Mouse (Mus musculus): ENCODE measurements around the gene Slc35g2. TPM values are rescaled to one million over a fixed set of nuclear protein-coding genes. Genes with fewer than 3 reads are reported as not detected.

Gene Slc35g2
- total and polyA plus RNA-seq, 3 experiments = not detected

GRCm38 (mm10) chr9:100558023-100558573, 12.8 kb downstream of the Slc35g2 start:
- H3K79me2 ChIP-seq (replicated peaks; ENCODE audit: control insufficient read depth, extremely low read depth, insufficient read depth, poor library complexity, severe bottlenecking) = no peaks in the 10 kb centered on the region
- H3K9ac ChIP-seq (ENCODE audit: insufficient read depth, low read depth) = no peak overlapping the region
- H3K27me3 ChIP-seq (replicated peaks) = no peaks in the 10 kb centered on the region
- H3K4me3 ChIP-seq (replicated peaks in 1 of 3; ENCODE audit: low read depth in 2 of 3, low read length in 2 of 3, poor library complexity in 1 of 3) = no peak overlapping the region
- no peaks in the 10 kb centered on the region for H3K9me3 ChIP-seq (replicated peaks; ENCODE audit: low read length)
- H3K27ac ChIP-seq (ENCODE audit: insufficient read depth, low read depth) = no peak overlapping the region
- H3K4me1 ChIP-seq (ENCODE audit: control insufficient read depth in 1 of 2, insufficient read depth in 2 of 2) = no peaks in the 10 kb centered on the region
- no peak for DNase-seq (ENCODE audit: extremely low read depth)
- H3K36me3 ChIP-seq (replicated peaks in 1 of 2; ENCODE audit: control insufficient read depth in 1 of 2, insufficient read depth in 1 of 2, low read length in 1 of 2) = no peaks in the 10 kb centered on the region
- no peak overlapping the region for H3K4me2 ChIP-seq (ENCODE audit: insufficient read depth, low read depth, poor library complexity, severe bottlenecking)
- in situ Hi-C loops (cut with MboI; ENCODE audit: low pct_ligation_motif_present, low pct_unique_long_range_greater_than_20kb, low sequenced_read_pairs) (no loop called here), dilution Hi-C loops (cut with MboI; ENCODE audit: extremely low pct_ligation_motif_present, extremely low pct_unique_long_range_greater_than_20kb, low sequenced_read_pairs) (no loop called here)
- no peak for TF ChIP-seq JUN (IDR thresholded peaks at IDR 0.05; ENCODE audit: insufficient read depth, low read depth, low read length)
- no peak for TF ChIP-seq POLR2A (IDR thresholded peaks at IDR 0.05; ENCODE audit: low read depth, low read length)
- no peak for TF ChIP-seq UBTF (IDR thresholded peaks at IDR 0.05; ENCODE audit: low read depth, low read length)
- TF ChIP-seq NELFE (IDR thresholded peaks at IDR 0.05; ENCODE audit: low read depth, low read length) = no peak
- no peak for TF ChIP-seq CHD1 (IDR thresholded peaks at IDR 0.05; ENCODE audit: low read depth, low read length)
- no peak for TF ChIP-seq JUND (conservative IDR thresholded peaks at IDR 0.05; ENCODE audit: low read depth, low read length)
- TF ChIP-seq RCOR1 (conservative IDR thresholded peaks at IDR 0.05; ENCODE audit: low read depth, low read length) = no peak
- TF ChIP-seq USF2 (conservative IDR thresholded peaks at IDR 0.05; ENCODE audit: low read depth, low read length) = no peak
- TF ChIP-seq MAX (IDR thresholded peaks at IDR 0.05; ENCODE audit: low read length) = no peak
- no peak for TF ChIP-seq SMC3 (IDR thresholded peaks at IDR 0.05; ENCODE audit: low read depth, low read length)
- TF ChIP-seq MEF2A (IDR thresholded peaks at IDR 0.05; ENCODE audit: borderline replicate concordance, low read depth, low read length) = no peak

- H3K27ac ChIP-seq (ENCODE audit: insufficient read depth, low read depth) = no peak overlapping the region
- H3K9ac ChIP-seq (ENCODE audit: insufficient read depth, low read depth) = no peak overlapping the region
- H3K4me2 ChIP-seq (ENCODE audit: insufficient read depth, low read depth, poor library complexity, severe bottlenecking) = no peak overlapping the region
- dilution Hi-C loops (cut with MboI; ENCODE audit: extremely low pct_ligation_motif_present, extremely low pct_unique_long_range_greater_than_20kb, low sequenced_read_pairs) = no loop called here
- no peaks in the 10 kb centered on the region for H3K4me1 ChIP-seq (ENCODE audit: control insufficient read depth in 1 of 2, insufficient read depth in 2 of 2)
- in situ Hi-C loops (cut with MboI; ENCODE audit: low pct_ligation_motif_present, low pct_unique_long_range_greater_than_20kb, low sequenced_read_pairs) = no loop called here
- H3K79me2 ChIP-seq (replicated peaks; ENCODE audit: control insufficient read depth, extremely low read depth, insufficient read depth, poor library complexity, severe bottlenecking) = no peaks in the 10 kb centered on the region
- H3K4me3 ChIP-seq (replicated peaks in 1 of 3; ENCODE audit: low read depth in 2 of 3, low read length in 2 of 3, poor library complexity in 1 of 3) = no peak overlapping the region
- no peaks in the 10 kb centered on the region for H3K36me3 ChIP-seq (replicated peaks in 1 of 2; ENCODE audit: control insufficient read depth in 1 of 2, insufficient read depth in 1 of 2, low read length in 1 of 2)
- no peaks in the 10 kb centered on the region for H3K27me3 ChIP-seq (replicated peaks)
- TF ChIP-seq ELF1 (IDR thresholded peaks at IDR 0.05; ENCODE audit: low read depth, low read length) (no peak), CTCF (conservative IDR thresholded peaks at IDR 0.05 in 1 of 2, IDR thresholded peaks at IDR 0.05 in 1 of 2; ENCODE audit: low read depth in 2 of 2, low read length in 2 of 2) (no peak), E2F4 (IDR thresholded peaks at IDR 0.05; ENCODE audit: insufficient replicate concordance, low read depth, low read length) (no peak), NRF1 (IDR thresholded peaks at IDR 0.05; ENCODE audit: low read depth, low read length) (no peak), MXI1 (IDR thresholded peaks at IDR 0.05; ENCODE audit: low read depth, low read length) (no peak), SIN3A (IDR thresholded peaks at IDR 0.05; ENCODE audit: low read length) (no peak), KAT2A (IDR thresholded peaks at IDR 0.05; ENCODE audit: insufficient replicate concordance, low read length) (no peak), HCFC1 (IDR thresholded peaks at IDR 0.05; ENCODE audit: low read depth, low read length) (no peak)
- DNase-seq (ENCODE audit: extremely low read depth) = no peak
- no peaks in the 10 kb centered on the region for H3K9me3 ChIP-seq (replicated peaks; ENCODE audit: low read length)
Observed at GRCm38 (mm10) chr9:100555686-100556085, 15.2 kb downstream of the Slc35g2 start.
